Mouse (Mus musculus) gonadal fat pad, adult 2 months (tissue): ENCODE data around the gene Gbgt1. TPM values are rescaled to one million over a fixed set of nuclear protein-coding genes. Genes with fewer than 3 reads are reported as not detected.

ENCODE experiments used
- DNase-seq: peaks from one replicate; pipeline ENCODE4 v3.0.0-alpha.2; 2012; ENCODE audit warnings: low read depth
- polyA plus RNA-seq: library from polyadenylated mRNA; depleted of rRNA; stranded (reverse); fragments of >200 nt; gene quantifications from 2 replicates; pipeline ENCODE4 v1.2.3, GENCODE M21; 2012

Gene Gbgt1
- polyA plus RNA-seq, 1 experiment = 3.4 TPM

- no peak for DNase-seq
These were observed 31.7 kb downstream of the Gbgt1 start for GRCm38 (mm10) chr2:28528354-28528730.

- DNase-seq = no peak
These were observed 33.2 kb downstream of the Gbgt1 start for GRCm38 (mm10) chr2:28529856-28530255.

- DNase-seq = no peak
These were observed 33.6 kb downstream of the Gbgt1 start for GRCm38 (mm10) chr2:28530311-28530710.

GRCm38 (mm10) chr2:28532938-28533771, 36.5 kb downstream of the Gbgt1 start:
- no peak for DNase-seq

GRCm38 (mm10) chr2:28533901-28534435, 37.3 kb downstream of the Gbgt1 start:
- no peak for DNase-seq

GRCm38 (mm10) chr2:28534436-28535262, 38.0 kb downstream of the Gbgt1 start:
- no peak for DNase-seq

- DNase-seq = no peak
These were observed 38.5 kb downstream of the Gbgt1 start for GRCm38 (mm10) chr2:28535263-28535540.

GRCm38 (mm10) chr2:28535650-28536049, 39.0 kb downstream of the Gbgt1 start:
- DNase-seq = no peak

- DNase-seq = no peak
These were observed 39.5 kb downstream of the Gbgt1 start for GRCm38 (mm10) chr2:28536166-28536565.

- peak; percentile 82 for DNase-seq
These were observed 40.3 kb downstream of the Gbgt1 start for GRCm38 (mm10) chr2:28536766-28537633.

- DNase-seq = no peak
These were observed 40.9 kb downstream of the Gbgt1 start for GRCm38 (mm10) chr2:28537634-28537920.

GRCm38 (mm10) chr2:28537995-28538816, 41.5 kb downstream of the Gbgt1 start:
- no peak for DNase-seq

- no peak for DNase-seq
These were observed 42.1 kb downstream of the Gbgt1 start for GRCm38 (mm10) chr2:28538817-28539128.

- no peak for DNase-seq
These were observed 42.5 kb downstream of the Gbgt1 start for GRCm38 (mm10) chr2:28539206-28539605.

- DNase-seq = no peak
These were observed 43.3 kb downstream of the Gbgt1 start for GRCm38 (mm10) chr2:28539949-28540348.

GRCm38 (mm10) chr2:28540587-28541227, 44.0 kb downstream of the Gbgt1 start:
- DNase-seq = no peak

- DNase-seq = no peak
These were observed 47.2 kb downstream of the Gbgt1 start for GRCm38 (mm10) chr2:28543894-28544293.

- no peak for DNase-seq
These were observed 49.3 kb downstream of the Gbgt1 start for GRCm38 (mm10) chr2:28545976-28546375.

- DNase-seq = no peak
These were observed 49.9 kb downstream of the Gbgt1 start for GRCm38 (mm10) chr2:28546560-28546959.

GRCm38 (mm10) chr2:28547237-28548172, 50.8 kb downstream of the Gbgt1 start:
- DNase-seq = no peak
